ENCODE assay signal across 8 mouse cellular contexts in the genomic region with DNA sequence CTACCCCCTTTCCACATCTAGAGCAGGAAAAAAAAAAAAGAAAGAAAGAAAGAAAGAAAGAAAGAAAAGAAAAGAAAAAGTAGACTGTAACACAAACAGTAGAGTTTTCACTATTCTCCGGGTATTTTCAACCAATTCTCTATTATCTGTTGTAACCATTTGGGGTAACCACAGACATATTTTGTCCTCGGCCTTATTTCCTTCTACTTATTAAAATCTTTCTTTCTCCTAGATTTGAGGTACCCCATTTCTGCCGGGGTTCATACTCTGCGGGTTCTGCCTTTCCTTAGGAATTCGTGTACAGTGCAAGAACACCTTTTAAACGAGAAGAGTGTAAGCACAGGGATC. TPM values are rescaled to one million over a fixed set of nuclear protein-coding genes. Genes with fewer than 3 reads are reported as not detected.
DNase-seq lines count a peak whose midpoint lies in the region; ATAC-seq and TF ChIP-seq lines count a peak whose summit lies in the region.

No protein-coding gene starts in this region.

- peak overlapping the region; percentile 96 for H3K27ac ChIP-seq in heart, embryonic 10.5 days
- H3K27ac ChIP-seq in forebrain, embryonic 13.5 days, result peak overlapping the region; percentile 88
- peak overlapping the region; percentile 95 for H3K27ac ChIP-seq in liver, embryonic 13.5 days

- peak overlapping the region; percentile 2 for H3ac ChIP-seq in C2C12 (ENCODE audit: control insufficient read depth, insufficient read length, low read depth)

- WGBS in heart, embryonic 10.5 days, result 18% methylated on average over 6 of the region's 6 CpGs
- 16% methylated on average over 6 of the region's 6 CpGs for WGBS in forebrain, embryonic 13.5 days
- WGBS in liver, embryonic 13.5 days (ENCODE audit: insufficient replicate concordance), result 3% methylated on average over 6 of the region's 6 CpGs

- TF ChIP-seq CTCF in C2C12 (IDR thresholded peaks at IDR 0.05; ENCODE audit: control insufficient read depth, insufficient read depth, insufficient read length), result no peak

- peaks cover 3% of the 10 kb centered on the region for H3K79me3 ChIP-seq in C2C12 (ENCODE audit: low read depth)

- peak overlapping the region; percentile 85 for H3K9ac ChIP-seq in forebrain, embryonic 13.5 days
- H3K9ac ChIP-seq in liver, embryonic 13.5 days, result peak overlapping the region; percentile 92

- intact Hi-C loops in heart, postnatal 14 days (cut with DNase I), result loop anchor here (1.0 to 2.0 kb wide), 2 partner anchors 26 to 60 kb away; a partner anchor contains a TSS

- no peaks in the 10 kb centered on the region for H3K27me3 ChIP-seq in heart, embryonic 10.5 days (ENCODE audit: insufficient read depth, poor library complexity, severe bottlenecking)
- no peaks in the 10 kb centered on the region for H3K27me3 ChIP-seq in C2C12 (ENCODE audit: control insufficient read depth, insufficient read depth, insufficient read length)
- no peaks in the 10 kb centered on the region for H3K27me3 ChIP-seq in forebrain, embryonic 13.5 days
- H3K27me3 ChIP-seq in liver, embryonic 13.5 days, result no peaks in the 10 kb centered on the region

- no peak for ATAC-seq in forebrain, embryonic 13.5 days
- ATAC-seq in liver, embryonic 13.5 days (ENCODE audit: low read depth), result no peak

- peak overlapping the region; percentile 91 for H3K4me3 ChIP-seq in heart, embryonic 10.5 days
- peak overlapping the region; percentile 62 for H3K4me3 ChIP-seq in C2C12 (ENCODE audit: insufficient read depth, poor library complexity, severe bottlenecking)
- H3K4me3 ChIP-seq in forebrain, embryonic 13.5 days, result peak overlapping the region; percentile 73
- H3K4me3 ChIP-seq in liver, embryonic 13.5 days (replicated peaks), result peak overlapping the region; percentile 83

- H3K4me1 ChIP-seq in heart, embryonic 10.5 days, result peaks cover 19% of the 10 kb centered on the region
- H3K4me1 ChIP-seq in forebrain, embryonic 13.5 days, result peaks cover 32% of the 10 kb centered on the region
- peaks cover 47% of the 10 kb centered on the region for H3K4me1 ChIP-seq in liver, embryonic 13.5 days (replicated peaks)

- peak overlapping the region; percentile 80 for H3K4me2 ChIP-seq in forebrain, embryonic 13.5 days
- peak overlapping the region; percentile 84 for H3K4me2 ChIP-seq in liver, embryonic 13.5 days

- DNase-seq in heart, embryonic 10.5 days (ENCODE audit: low spot score), result no peak
- DNase-seq in heart, postnatal 14 days, result no peak
- no peak for DNase-seq in liver, embryonic 13.5 days
- DNase-seq in urinary bladder, postnatal 10 days (ENCODE audit: low spot score), result no peak
- no peak for DNase-seq in cerebellum, adult 8-10 months
- no peak for DNase-seq in embryo, embryonic 10 days (ENCODE audit: low spot score)

- H3K9me3 ChIP-seq in heart, embryonic 10.5 days, result no peaks in the 10 kb centered on the region
- H3K9me3 ChIP-seq in forebrain, embryonic 13.5 days (replicated peaks), result no peaks in the 10 kb centered on the region
- no peaks in the 10 kb centered on the region for H3K9me3 ChIP-seq in liver, embryonic 13.5 days (replicated peaks)

- H3K79me2 ChIP-seq in C2C12 (ENCODE audit: control insufficient read depth, insufficient read depth), result peaks cover 30% of the 10 kb centered on the region

- no peaks in the 10 kb centered on the region for H3K36me3 ChIP-seq in heart, embryonic 10.5 days
- H3K36me3 ChIP-seq in C2C12 (ENCODE audit: control insufficient read depth, insufficient read depth), result no peaks in the 10 kb centered on the region
- H3K36me3 ChIP-seq in forebrain, embryonic 13.5 days (ENCODE audit: poor library complexity, severe bottlenecking), result no peaks in the 10 kb centered on the region
- no peaks in the 10 kb centered on the region for H3K36me3 ChIP-seq in liver, embryonic 13.5 days

TF ChIP-seq in C2C12, 6 proteins besides CTCF, POLR2A, EP300 and RAD21:
- TF ChIP-seq MYOG (IDR thresholded peaks at IDR 0.05; ENCODE audit: control insufficient read depth, extremely low read depth, insufficient read length) (no peak), USF1 (IDR thresholded peaks at IDR 0.05; ENCODE audit: low read depth) (no peak), FOSL1 (IDR thresholded peaks at IDR 0.05; ENCODE audit: insufficient read depth, low read length, poor library complexity, severe bottlenecking) (no peak), MYOD1 (IDR thresholded peaks at IDR 0.05; ENCODE audit: control insufficient read depth, insufficient read length, low read depth) (no peak), CEBPB (IDR thresholded peaks at IDR 0.05; ENCODE audit: low read depth) (no peak), MAX (IDR thresholded peaks at IDR 0.05) (no peak)

RNA-seq across cellular contexts. Expression of a gene that starts 0.4 kb away (rescaled TPM):
- 10.6 and 10.8 TPM in 2 replicates for polyA plus RNA-seq in heart, embryonic 10.5 days (2016; fragmentation: Nextera tagmentation; extraction: Ambion mirVana)
- 10 to 100 TPM; 17.7 to 19.0 TPM for total RNA-seq in heart, postnatal 14 days (2021)
- 4.0 TPM for polyA plus RNA-seq in C2C12 (2012; fragmentation: generic; extraction: Trizol)
- 10.5 and 12.5 TPM in 2 replicates for polyA plus RNA-seq in forebrain, embryonic 13.5 days (2015; fragmentation: Nextera tagmentation; extraction: Ambion mirVana)
- polyA plus RNA-seq in liver, embryonic 13.5 days (2015; fragmentation: Nextera tagmentation; extraction: Ambion mirVana), result 3.7 and 3.8 TPM in 2 replicates

RNA-seq across cellular contexts. Expression of a gene that starts 25.8 kb away (rescaled TPM):
- polyA plus RNA-seq in heart, embryonic 10.5 days (2016; fragmentation: Nextera tagmentation; extraction: Ambion mirVana), result 10.1 and 12.6 TPM in 2 replicates
- 10 to 100 TPM; 14.8 to 15.4 TPM for total RNA-seq in heart, postnatal 14 days (2021)
- polyA plus RNA-seq in C2C12 (2012; fragmentation: generic; extraction: Trizol), result 37.3 TPM
- 16.7 and 19.7 TPM in 2 replicates for polyA plus RNA-seq in forebrain, embryonic 13.5 days (2015; fragmentation: Nextera tagmentation; extraction: Ambion mirVana)
- 456 and 511 TPM in 2 replicates for polyA plus RNA-seq in liver, embryonic 13.5 days (2015; fragmentation: Nextera tagmentation; extraction: Ambion mirVana)

Comparison
In these comparisons a context has a peak if more than half of its experiments do, and no peak if none do; other contexts are left out.
1. RNA of a gene that starts 25.8 kb away (polyA plus RNA-seq): 456 to 511 TPM in liver, embryonic 13.5 days; 37.3 TPM in C2C12 (single experiment), 16.7 to 19.7 TPM in forebrain, embryonic 13.5 days and 10.1 to 12.6 TPM in heart, embryonic 10.5 days; every median in the first group is over 10 times any median in the second.
2. Peak in every context shown above with its lines, with median percentiles within 50 percentile points of each other: H3K27ac ChIP-seq and H3K4me3 ChIP-seq.